Mouse (Mus musculus): ENCODE data around the gene Dctn2.
"Not testable (repeated sequence)": the region's sequence is repeated elsewhere in the genome, so short reads cannot be mapped to it uniquely, and the experiment has no call there.

- not testable (repeated sequence) for TF ChIP-seq CTCF (IDR thresholded peaks at IDR 0.05; ENCODE audit: control insufficient read depth, insufficient read depth, insufficient read length); USF1 (IDR thresholded peaks at IDR 0.05; ENCODE audit: low read depth); CEBPB (IDR thresholded peaks at IDR 0.05; ENCODE audit: low read depth); MYOD1 (IDR thresholded peaks at IDR 0.05; ENCODE audit: control insufficient read depth, insufficient read length, low read depth); MYOG (IDR thresholded peaks at IDR 0.05; ENCODE audit: control insufficient read depth, extremely low read depth, insufficient read length)
Observed at GRCm38 (mm10) chr10:127313516-127313915, 47.3 kb downstream of the Dctn2 start.
